Mouse (Mus musculus) liver, embryonic 12.5 days (tissue): ENCODE data around the gene Tnpo1. TPM values are rescaled to one million over a fixed set of nuclear protein-coding genes. Genes with fewer than 3 reads are reported as not detected.

Experiments
- ATAC-seq: fragments of 200-750 bp; cut with Nextera tagmentation; 2 replicates; pipeline ENCODE4 v1.8.0; 2017; ENCODE audit warnings: moderate number of reproducible peaks, mild to moderate bottlenecking, moderate library complexity
- H3K27ac ChIP-seq: fragments of 300-500 bp; sonication (generic); 2 replicates; pipeline ENCODE4 v1.5.1; 2016; ENCODE audit warnings: mild to moderate bottlenecking
- H3K27me3 ChIP-seq: fragments of 300-500 bp; sonication (generic); replicated peaks from 2 replicates; pipeline ENCODE4 v1.6.1; 2016; ENCODE audit warnings: mild to moderate bottlenecking, moderate library complexity
- H3K36me3 ChIP-seq: fragments of 300-500 bp; sonication (generic); 2 replicates; pipeline ENCODE4 v1.6.1; 2016; ENCODE audit warnings: mild to moderate bottlenecking, moderate library complexity
- H3K4me1 ChIP-seq: fragments of 300-500 bp; sonication (generic); 2 replicates; pipeline ENCODE4 v1.6.1; 2016
- H3K4me2 ChIP-seq: fragments of 300-500 bp; sonication (generic); 2 replicates; pipeline ENCODE4 v1.6.1; 2016; ENCODE audit warnings: mild to moderate bottlenecking, moderate library complexity
- H3K4me3 ChIP-seq: fragments of 300-500 bp; sonication (generic); 2 replicates; pipeline ENCODE4 v1.5.1; 2016; ENCODE audit warnings: mild to moderate bottlenecking, moderate library complexity
- H3K9ac ChIP-seq: fragments of 300-500 bp; sonication (generic); 2 replicates; pipeline ENCODE4 v1.6.1; 2016; ENCODE audit warnings: mild to moderate bottlenecking, moderate library complexity
- H3K9me3 ChIP-seq: fragments of 300-500 bp; sonication (generic); replicated peaks from 2 replicates; pipeline ENCODE4 v1.6.1; 2016; ENCODE audit warnings: mild to moderate bottlenecking, moderate library complexity
- WGBS: fragments of 180-500 bp; shearing (Covaris S2); methylation state at CpG from one replicate; pipeline ENCODE4 v1.1.7; 2016; ENCODE audit not compliant: insufficient replicate concordance; 5-methylcytosine and 5-hydroxymethylcytosine counted together
- polyA plus RNA-seq: library from polyadenylated mRNA; unstranded; fragments of >200 nt; fragmentation: Nextera tagmentation; extraction: Ambion mirVana; gene quantifications from 2 replicates; pipeline ENCODE4 v1.2.1, GENCODE M21; 2016

Gene Tnpo1
- 34.8 and 36.8 TPM in 2 replicates for polyA plus RNA-seq

GRCm38 (mm10) chr13:98926213-98926957 lies at the start of gene Tnpo1:
Gene Tnpo1, minus strand, starts transcription at chr13:98926384.
- under 1% methylated on average over 70 of the region's 75 CpGs for WGBS
- Histone ChIP-seq H3K27ac (peak within 1 kb of the TSS; percentile 87), H3K9me3 (no peaks in the 10 kb centered on the region), H3K9ac (peak within 1 kb of the TSS; percentile 91), H3K4me3 (peak within 1 kb of the TSS; percentile 98), H3K4me1 (peaks cover 30% of the 10 kb centered on the region), H3K4me2 (peak within 1 kb of the TSS; percentile 89), H3K27me3 (no peaks in the 10 kb centered on the region), H3K36me3 (peaks cover 18% of the 10 kb centered on the region)
- peak; percentile 91 for ATAC-seq

- H3K27me3 ChIP-seq = no peaks in the 10 kb centered on the region
- no peak overlapping the region for H3K4me3 ChIP-seq
- peaks cover 15% of the 10 kb centered on the region for H3K4me1 ChIP-seq
- no peak for ATAC-seq
- H3K9ac ChIP-seq = no peak overlapping the region
- H3K9me3 ChIP-seq = no peaks in the 10 kb centered on the region
- H3K27ac ChIP-seq = no peak overlapping the region
- WGBS = 56% methylated on average over 3 of the region's 3 CpGs
- no peak overlapping the region for H3K4me2 ChIP-seq
- no peaks in the 10 kb centered on the region for H3K36me3 ChIP-seq
Measured at GRCm38 (mm10) chr13:98972090-98972489, 45.9 kb upstream of the Tnpo1 start.

GRCm38 (mm10) chr13:98971641-98972040 lies 45.5 kb upstream of the Tnpo1 start:
- ATAC-seq = no peak
- H3K9me3 ChIP-seq = no peaks in the 10 kb centered on the region

GRCm38 (mm10) chr13:98968517-98968916 lies 42.3 kb upstream of the Tnpo1 start:
- WGBS = 17% methylated on average over 4 of the region's 4 CpGs
- 0 out of 2 replicates have a peak overlapping the region, but pooled peaks have one; percentile 8 for H3K4me2 ChIP-seq

More at GRCm38 (mm10) chr13:98971641-98972040, 45.5 kb upstream of the Tnpo1 start:
- no peaks in the 10 kb centered on the region for H3K27me3 ChIP-seq
- no peak overlapping the region for H3K4me3 ChIP-seq
- peaks cover 15% of the 10 kb centered on the region for H3K4me1 ChIP-seq
- H3K27ac ChIP-seq = no peak overlapping the region
- 69% methylated on average over 5 of the region's 5 CpGs for WGBS
- H3K36me3 ChIP-seq = no peaks in the 10 kb centered on the region
- H3K9ac ChIP-seq = no peak overlapping the region
- H3K4me2 ChIP-seq = no peak overlapping the region

GRCm38 (mm10) chr13:98967942-98968341 lies 41.8 kb upstream of the Tnpo1 start:
- WGBS = 42% methylated on average over 6 of the region's 6 CpGs

More at GRCm38 (mm10) chr13:98968517-98968916, 42.3 kb upstream of the Tnpo1 start:
- Histone ChIP-seq H3K9me3 (no peaks in the 10 kb centered on the region), H3K27ac (no peak overlapping the region; the same call in 1 of the 2 replicates), H3K9ac (no peak overlapping the region), H3K4me3 (no peak overlapping the region), H3K27me3 (no peaks in the 10 kb centered on the region), H3K36me3 (no peaks in the 10 kb centered on the region), H3K4me1 (peaks cover 15% of the 10 kb centered on the region)
- ATAC-seq = no peak

GRCm38 (mm10) chr13:98966583-98966982 lies 40.4 kb upstream of the Tnpo1 start:
- Histone ChIP-seq H3K27me3 (no peaks in the 10 kb centered on the region), H3K36me3 (no peaks in the 10 kb centered on the region), H3K9ac (no peak overlapping the region), H3K4me3 (no peak overlapping the region), H3K9me3 (no peaks in the 10 kb centered on the region), H3K4me2 (no peak overlapping the region), H3K27ac (no peak overlapping the region), H3K4me1 (peaks cover 15% of the 10 kb centered on the region)
- 69% methylated on average over 5 of the region's 5 CpGs for WGBS
- no peak for ATAC-seq

More at GRCm38 (mm10) chr13:98967942-98968341, 41.8 kb upstream of the Tnpo1 start:
- Histone ChIP-seq H3K9me3 (no peaks in the 10 kb centered on the region), H3K4me3 (no peak overlapping the region), H3K4me1 (peaks cover 15% of the 10 kb centered on the region), H3K9ac (no peak overlapping the region), H3K4me2 (0 out of 2 replicates have a peak overlapping the region, but pooled peaks have one; percentile 8), H3K27ac (no peak overlapping the region; the same call in 1 of the 2 replicates), H3K27me3 (no peaks in the 10 kb centered on the region), H3K36me3 (no peaks in the 10 kb centered on the region)
- ATAC-seq = no peak

GRCm38 (mm10) chr13:98963612-98964011 lies 37.4 kb upstream of the Tnpo1 start:
- Histone ChIP-seq H3K4me3 (no peak overlapping the region), H3K4me1 (peaks cover 9% of the 10 kb centered on the region), H3K9me3 (no peaks in the 10 kb centered on the region), H3K27ac (no peak overlapping the region), H3K9ac (no peak overlapping the region), H3K4me2 (no peak overlapping the region), H3K36me3 (no peaks in the 10 kb centered on the region), H3K27me3 (no peaks in the 10 kb centered on the region)
- ATAC-seq = no peak
- 50% methylated on average over 1 of the region's 1 CpGs for WGBS

GRCm38 (mm10) chr13:98958177-98958576 lies 32.0 kb upstream of the Tnpo1 start:
- 46% methylated on average over 2 of the region's 2 CpGs for WGBS
- Histone ChIP-seq H3K27me3 (no peaks in the 10 kb centered on the region), H3K9ac (no peak overlapping the region), H3K27ac (no peak overlapping the region), H3K9me3 (no peaks in the 10 kb centered on the region), H3K4me1 (peaks cover 8% of the 10 kb centered on the region), H3K4me2 (no peak overlapping the region), H3K4me3 (no peak overlapping the region), H3K36me3 (no peaks in the 10 kb centered on the region)
- no peak for ATAC-seq

GRCm38 (mm10) chr13:98956209-98956608 lies 30.0 kb upstream of the Tnpo1 start:
- Histone ChIP-seq H3K27ac (no peak overlapping the region), H3K9me3 (no peaks in the 10 kb centered on the region), H3K4me3 (no peak overlapping the region), H3K27me3 (no peaks in the 10 kb centered on the region), H3K36me3 (no peaks in the 10 kb centered on the region), H3K4me1 (peaks cover 8% of the 10 kb centered on the region), H3K4me2 (no peak overlapping the region), H3K9ac (no peak overlapping the region)
- 56% methylated on average over 2 of the region's 2 CpGs for WGBS
- ATAC-seq = no peak

GRCm38 (mm10) chr13:98955676-98956075 lies 29.5 kb upstream of the Tnpo1 start:
- Histone ChIP-seq H3K9me3 (no peaks in the 10 kb centered on the region), H3K9ac (no peak overlapping the region), H3K4me2 (no peak overlapping the region; the same call in 1 of the 2 replicates), H3K4me1 (peaks cover 8% of the 10 kb centered on the region), H3K27ac (no peak overlapping the region), H3K36me3 (no peaks in the 10 kb centered on the region), H3K4me3 (no peak overlapping the region), H3K27me3 (no peaks in the 10 kb centered on the region)
- WGBS = 59% methylated on average over 6 of the region's 6 CpGs
- peak; percentile 57; the same call in 1 of the 2 replicates for ATAC-seq

- H3K27me3 ChIP-seq = no peaks in the 10 kb centered on the region
- ATAC-seq = no peak
- no peak overlapping the region for H3K27ac ChIP-seq
- 42% methylated on average over 5 of the region's 5 CpGs for WGBS
- no peaks in the 10 kb centered on the region for H3K9me3 ChIP-seq
- H3K4me3 ChIP-seq = no peak overlapping the region
- H3K4me2 ChIP-seq = no peak overlapping the region
- H3K36me3 ChIP-seq = no peaks in the 10 kb centered on the region
- H3K9ac ChIP-seq = no peak overlapping the region
- peaks cover 8% of the 10 kb centered on the region for H3K4me1 ChIP-seq
Measured at GRCm38 (mm10) chr13:98955226-98955625, 29.0 kb upstream of the Tnpo1 start.

GRCm38 (mm10) chr13:98953830-98954229 lies 27.6 kb upstream of the Tnpo1 start:
- 72% methylated on average over 5 of the region's 5 CpGs for WGBS
- Histone ChIP-seq H3K9ac (no peak overlapping the region), H3K4me3 (no peak overlapping the region), H3K27ac (no peak overlapping the region), H3K27me3 (no peaks in the 10 kb centered on the region), H3K9me3 (no peaks in the 10 kb centered on the region), H3K4me2 (no peak overlapping the region), H3K4me1 (peaks cover 8% of the 10 kb centered on the region), H3K36me3 (no peaks in the 10 kb centered on the region)
- ATAC-seq = no peak
